Mouse (Mus musculus): Measurements from ENCODE around the gene Cyp2b13.

GRCm38 (mm10) chr7:26087391-26087790, 26.1 kb downstream of the Cyp2b13 start:
- TF ChIP-seq CTCF (IDR thresholded peaks at IDR 0.05; ENCODE audit: low read depth) (no peak), EP300 (optimal IDR thresholded peaks at IDR 0.05) (no peak)

Measured in stomach, postnatal 0 days (tissue).